Mouse (Mus musculus): Measurements from ENCODE around the gene Rapgef2. TPM values are rescaled to one million over a fixed set of nuclear protein-coding genes. Genes with fewer than 3 reads are reported as not detected.

Gene Rapgef2
- total RNA-seq, 1 experiment from 2014 or later = 27.2 TPM

GRCm38 (mm10) chr3:79167586-79167985, 118.7 kb downstream of the Rapgef2 start:
- no peak for DNase-seq

GRCm38 (mm10) chr3:79161834-79162401, 124.4 kb downstream of the Rapgef2 start:
- DNase-seq = no peak

GRCm38 (mm10) chr3:79161093-79161723, 125.1 kb downstream of the Rapgef2 start:
- DNase-seq = no peak

GRCm38 (mm10) chr3:79158254-79158653, 128.1 kb downstream of the Rapgef2 start:
- DNase-seq = no peak

GRCm38 (mm10) chr3:79153039-79153487, 133.3 kb downstream of the Rapgef2 start:
- peak; percentile 74 for DNase-seq

GRCm38 (mm10) chr3:79145407-79146055, 140.8 kb downstream of the Rapgef2 start:
- peak; percentile 18 for DNase-seq

GRCm38 (mm10) chr3:79144672-79145406, 141.5 kb downstream of the Rapgef2 start:
- DNase-seq = peak; percentile 21

- DNase-seq = no peak
Measured at GRCm38 (mm10) chr3:79144085-79144484, 142.2 kb downstream of the Rapgef2 start.

- DNase-seq = peak; percentile 78
Measured at GRCm38 (mm10) chr3:79139245-79139644, 147.1 kb downstream of the Rapgef2 start.

GRCm38 (mm10) chr3:79138601-79139000, 147.7 kb downstream of the Rapgef2 start:
- DNase-seq = no peak

GRCm38 (mm10) chr3:79130991-79131390, 155.3 kb downstream of the Rapgef2 start:
- peak; percentile 54 for DNase-seq

- DNase-seq = no peak
Measured at GRCm38 (mm10) chr3:79129044-79129600, 157.2 kb downstream of the Rapgef2 start.

GRCm38 (mm10) chr3:79127797-79128196, 158.5 kb downstream of the Rapgef2 start:
- DNase-seq = no peak

GRCm38 (mm10) chr3:79126857-79127256, 159.5 kb downstream of the Rapgef2 start:
- no peak for DNase-seq

GRCm38 (mm10) chr3:79121391-79121790, 164.9 kb downstream of the Rapgef2 start:
- no peak for DNase-seq

- DNase-seq = no peak
Measured at GRCm38 (mm10) chr3:79119983-79120382, 166.3 kb downstream of the Rapgef2 start.

GRCm38 (mm10) chr3:79110153-79110552, 176.2 kb downstream of the Rapgef2 start:
- DNase-seq = peak; percentile 44

GRCm38 (mm10) chr3:79108246-79108645, 178.1 kb downstream of the Rapgef2 start:
- no peak for DNase-seq

GRCm38 (mm10) chr3:79106360-79106759, 180.0 kb downstream of the Rapgef2 start:
- no peak for DNase-seq

GRCm38 (mm10) chr3:79103604-79104003, 182.7 kb downstream of the Rapgef2 start:
- no peak for DNase-seq

- no peak for DNase-seq
Measured at GRCm38 (mm10) chr3:79101737-79102136, 184.6 kb downstream of the Rapgef2 start.

GRCm38 (mm10) chr3:79100831-79101230, 185.5 kb downstream of the Rapgef2 start:
- no peak for DNase-seq
